Mouse (Mus musculus): Measurements from ENCODE around the gene Nat8f4. TPM values are rescaled to one million over a fixed set of nuclear protein-coding genes. Genes with fewer than 3 reads are reported as not detected.
"Not testable (repeated sequence)": the region's sequence is repeated elsewhere in the genome, so short reads cannot be mapped to it uniquely, and the experiment has no call there.

Nat8f4 gene
- polyA plus RNA-seq, 1 experiment: 9.8 TPM

- Histone ChIP-seq H3K4me1 (ENCODE audit: control insufficient read depth, insufficient read depth, low read length) (no peaks in the 10 kb centered on the region), H3K27ac (ENCODE audit: insufficient read depth, low read length) (no peak overlapping the region), H3K27me3 (ENCODE audit: control insufficient read depth, insufficient read depth, low read length) (no peaks in the 10 kb centered on the region), H3K4me3 (replicated peaks; ENCODE audit: insufficient read depth, low read depth, low read length) (no peak overlapping the region)
- WGBS: 94% methylated on average over 2 of the region's 2 CpGs
- no peak for TF ChIP-seq POLR2A (IDR thresholded peaks at IDR 0.05; ENCODE audit: borderline replicate concordance, insufficient read depth, low read length)
- TF ChIP-seq CTCF (IDR thresholded peaks at IDR 0.05; ENCODE audit: borderline replicate concordance, insufficient read depth, low read depth, low read length): no peak
- no peak for DNase-seq
These were observed 15.7 kb downstream of the Nat8f4 start for GRCm38 (mm10) chr6:85888961-85889360.

- DNase-seq: no peak
- Histone ChIP-seq H3K27me3 (ENCODE audit: control insufficient read depth, insufficient read depth, low read length) (no peaks in the 10 kb centered on the region), H3K4me1 (ENCODE audit: control insufficient read depth, insufficient read depth, low read length) (no peaks in the 10 kb centered on the region), H3K4me3 (replicated peaks; ENCODE audit: insufficient read depth, low read depth, low read length) (no peak overlapping the region), H3K27ac (ENCODE audit: insufficient read depth, low read length) (no peak overlapping the region)
- 91% methylated on average over 1 of the region's 1 CpGs for WGBS
- TF ChIP-seq CTCF (IDR thresholded peaks at IDR 0.05; ENCODE audit: borderline replicate concordance, insufficient read depth, low read depth, low read length): no peak
- TF ChIP-seq POLR2A (IDR thresholded peaks at IDR 0.05; ENCODE audit: borderline replicate concordance, insufficient read depth, low read length): no peak
These were observed 20.4 kb downstream of the Nat8f4 start for GRCm38 (mm10) chr6:85884311-85884710.

- not testable (repeated sequence) for H3K4me3 ChIP-seq (replicated peaks; ENCODE audit: insufficient read depth, low read depth, low read length); H3K4me1 ChIP-seq (ENCODE audit: control insufficient read depth, insufficient read depth, low read length); H3K27ac ChIP-seq (ENCODE audit: insufficient read depth, low read length); DNase-seq; H3K27me3 ChIP-seq (ENCODE audit: control insufficient read depth, insufficient read depth, low read length)
- WGBS: 92% methylated on average over 9 of the region's 9 CpGs
These were observed 21.4 kb downstream of the Nat8f4 start for GRCm38 (mm10) chr6:85883246-85883645.

GRCm38 (mm10) chr6:85869006-85869405 is 35.7 kb downstream of the Nat8f4 start, which contains the start of gene Nat8f2:
Nat8f2 (minus strand) TSS chr6:85869158.
- H3K27me3 ChIP-seq (ENCODE audit: control insufficient read depth, insufficient read depth, low read length); H3K4me3 ChIP-seq (replicated peaks; ENCODE audit: insufficient read depth, low read depth, low read length); H3K27ac ChIP-seq (ENCODE audit: insufficient read depth, low read length); H3K4me1 ChIP-seq (ENCODE audit: control insufficient read depth, insufficient read depth, low read length); DNase-seq: not testable (repeated sequence)
- WGBS: 70% methylated on average over 5 of the region's 5 CpGs

- no peak overlapping the region for H3K27ac ChIP-seq (ENCODE audit: insufficient read depth, low read length)
- H3K4me3 ChIP-seq (replicated peaks; ENCODE audit: insufficient read depth, low read depth, low read length): no peak overlapping the region
- TF ChIP-seq POLR2A (IDR thresholded peaks at IDR 0.05; ENCODE audit: borderline replicate concordance, insufficient read depth, low read length): no peak
- no peak for TF ChIP-seq CTCF (IDR thresholded peaks at IDR 0.05; ENCODE audit: borderline replicate concordance, insufficient read depth, low read depth, low read length)
- H3K4me1 ChIP-seq (ENCODE audit: control insufficient read depth, insufficient read depth, low read length): no peaks in the 10 kb centered on the region
- H3K27me3 ChIP-seq (ENCODE audit: control insufficient read depth, insufficient read depth, low read length): no peaks in the 10 kb centered on the region
- WGBS: 85% methylated on average over 8 of the region's 8 CpGs
- DNase-seq: no peak
These were observed 36.7 kb downstream of the Nat8f4 start for GRCm38 (mm10) chr6:85867726-85868690.

GRCm38 (mm10) chr6:85866995-85867394 is 37.7 kb downstream of the Nat8f4 start:
- DNase-seq; H3K4me3 ChIP-seq (replicated peaks; ENCODE audit: insufficient read depth, low read depth, low read length); H3K4me1 ChIP-seq (ENCODE audit: control insufficient read depth, insufficient read depth, low read length); H3K27ac ChIP-seq (ENCODE audit: insufficient read depth, low read length); H3K27me3 ChIP-seq (ENCODE audit: control insufficient read depth, insufficient read depth, low read length): not testable (repeated sequence)
- WGBS: 43% methylated on average over 1 of the region's 1 CpGs

GRCm38 (mm10) chr6:85866166-85866565 is 38.5 kb downstream of the Nat8f4 start:
- WGBS: 84% methylated on average over 3 of the region's 3 CpGs
- not testable (repeated sequence) for H3K4me1 ChIP-seq (ENCODE audit: control insufficient read depth, insufficient read depth, low read length); H3K4me3 ChIP-seq (replicated peaks; ENCODE audit: insufficient read depth, low read depth, low read length); H3K27me3 ChIP-seq (ENCODE audit: control insufficient read depth, insufficient read depth, low read length); H3K27ac ChIP-seq (ENCODE audit: insufficient read depth, low read length); DNase-seq

- not testable (repeated sequence) for H3K27me3 ChIP-seq (ENCODE audit: control insufficient read depth, insufficient read depth, low read length); H3K27ac ChIP-seq (ENCODE audit: insufficient read depth, low read length); H3K4me1 ChIP-seq (ENCODE audit: control insufficient read depth, insufficient read depth, low read length); H3K4me3 ChIP-seq (replicated peaks; ENCODE audit: insufficient read depth, low read depth, low read length)
- peak in 1 of 2 experiments; percentile 37 for DNase-seq
- WGBS: 21% methylated on average over 6 of the region's 7 CpGs
These were observed 39.6 kb downstream of the Nat8f4 start for GRCm38 (mm10) chr6:85864900-85865639.

All from cerebellum, adult 2 months (tissue).